Mouse (Mus musculus): Measurements from ENCODE around the gene Ccdc154. TPM values are rescaled to one million over a fixed set of nuclear protein-coding genes. Genes with fewer than 3 reads are reported as not detected.
"Not testable (repeated sequence)": the region's sequence is repeated elsewhere in the genome, so short reads cannot be mapped to it uniquely, and the experiment has no call there.

The Ccdc154 gene
- polyA plus RNA-seq (2017; shearing (Covaris generic)): not detected

DNA sequence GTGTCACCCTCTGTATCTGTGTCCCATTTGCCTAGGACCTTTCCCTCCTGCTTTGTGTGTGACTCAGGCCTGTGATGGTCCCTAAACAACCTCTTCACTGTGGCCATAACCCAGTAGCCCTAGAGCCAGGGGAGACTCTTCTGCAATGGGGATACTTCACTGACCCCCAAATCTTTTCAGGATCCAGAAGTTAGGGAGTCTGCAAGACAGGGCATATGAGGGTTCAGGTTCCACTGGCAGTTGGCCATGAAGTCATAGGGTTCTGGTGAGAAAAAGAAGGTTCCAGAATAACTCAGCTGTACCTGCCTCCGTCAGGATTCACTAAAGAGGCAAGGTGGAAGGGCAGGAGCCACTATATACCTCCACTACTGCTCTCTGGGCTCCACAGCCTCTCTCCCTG, at the start of gene Ccdc154:
Gene Ccdc154, plus strand, starts transcription at position 301 of the 400 bp plus-strand sequence.
- ATAC-seq: no peak

DNA sequence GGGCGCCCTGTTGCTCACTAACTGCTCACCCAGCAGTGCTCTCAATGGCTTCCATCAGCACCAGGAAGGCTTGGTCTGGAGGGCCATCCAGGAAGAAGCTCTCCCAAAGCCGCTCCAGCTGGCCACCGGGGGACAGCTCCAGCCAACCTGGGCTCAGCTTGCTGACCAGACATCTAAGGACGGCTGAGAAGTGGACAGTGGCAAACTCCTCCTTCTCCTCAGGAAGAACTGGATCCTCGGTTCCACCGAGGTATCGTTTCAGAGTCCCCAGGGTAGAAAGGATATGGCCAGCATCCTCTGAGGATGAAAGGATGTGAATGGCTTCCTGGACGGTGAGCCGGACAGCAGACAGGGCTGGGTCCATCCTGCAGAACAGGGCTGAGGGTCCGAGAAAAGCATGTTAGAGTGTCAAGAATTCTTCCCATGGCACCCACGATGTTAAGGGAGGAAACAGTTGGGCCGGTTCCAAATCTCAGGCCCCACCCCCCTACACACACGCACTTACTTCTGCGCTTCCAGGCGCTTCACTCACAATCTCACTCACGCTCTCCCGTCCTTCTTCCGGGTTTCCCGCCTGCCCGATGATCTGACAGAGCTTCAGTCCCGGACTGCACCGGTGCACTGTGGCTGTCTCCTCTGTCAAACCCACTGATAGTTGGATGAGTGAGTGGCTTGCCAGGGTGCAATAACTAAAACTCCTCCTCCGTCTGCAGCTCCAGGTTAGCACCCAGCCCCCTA, 47.2 kb upstream of the Ccdc154 start:
- peak; percentile 48 for ATAC-seq

- ATAC-seq: peak; percentile 86
These were observed 46.4 kb upstream of the Ccdc154 start, which contains the start of gene Telo2 for GRCm38 (mm10) chr17:25115664-25116432. Gene Telo2, minus strand, starts transcription at chr17:25115967.

DNA sequence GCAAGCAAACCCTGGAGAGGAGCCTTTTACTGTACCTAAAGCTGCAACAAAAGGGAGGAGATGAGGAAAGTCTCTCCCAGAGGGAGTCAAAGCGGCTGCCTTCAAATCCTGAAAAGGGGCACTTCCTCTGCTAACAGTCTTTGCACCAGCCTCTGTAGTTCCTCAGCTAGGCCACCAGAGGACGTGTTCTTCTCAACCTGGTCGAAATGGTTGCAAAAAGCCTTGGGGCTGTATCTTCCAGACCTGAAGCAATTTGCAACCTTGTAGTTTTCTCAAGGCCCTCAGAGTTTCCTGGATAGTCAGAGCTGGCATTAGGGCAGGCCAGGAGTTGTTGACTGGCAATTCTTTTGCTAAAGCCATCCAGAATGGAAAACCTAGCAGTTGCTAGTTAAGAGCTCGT, 45.0 kb upstream of the Ccdc154 start:
- no peak for ATAC-seq

DNA sequence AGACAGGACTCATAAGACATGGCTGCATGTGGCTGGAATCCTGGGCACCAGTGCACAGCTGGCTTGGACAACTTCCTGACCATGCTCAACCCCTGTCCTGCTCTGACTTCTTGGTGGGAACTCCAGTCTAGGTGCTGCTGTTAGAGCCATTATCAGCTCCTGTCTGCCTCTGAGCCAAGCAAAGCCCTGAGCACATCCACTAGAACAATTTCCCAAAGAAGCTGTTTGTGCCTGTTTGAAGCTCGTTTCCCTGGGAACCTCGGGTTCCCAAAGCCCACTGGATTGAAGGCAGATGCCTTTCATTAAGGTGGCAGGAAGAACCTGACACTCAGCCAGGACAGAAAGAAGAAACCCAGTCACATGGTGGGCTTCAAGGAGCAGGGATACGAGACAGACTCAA, 41.9 kb upstream of the Ccdc154 start, which contains the start of gene Ptx4:
Gene Ptx4, plus strand, starts transcription at position 355 of the 400 bp plus-strand sequence.
- ATAC-seq: no peak

GRCm38 (mm10) chr17:25123979-25124378, 38.3 kb upstream of the Ccdc154 start:
- peak; percentile 32 for ATAC-seq

GRCm38 (mm10) chr17:25125442-25126060, 36.7 kb upstream of the Ccdc154 start:
- ATAC-seq: not testable (repeated sequence)

GRCm38 (mm10) chr17:25127079-25127478, 35.2 kb upstream of the Ccdc154 start:
- no peak for ATAC-seq

DNA sequence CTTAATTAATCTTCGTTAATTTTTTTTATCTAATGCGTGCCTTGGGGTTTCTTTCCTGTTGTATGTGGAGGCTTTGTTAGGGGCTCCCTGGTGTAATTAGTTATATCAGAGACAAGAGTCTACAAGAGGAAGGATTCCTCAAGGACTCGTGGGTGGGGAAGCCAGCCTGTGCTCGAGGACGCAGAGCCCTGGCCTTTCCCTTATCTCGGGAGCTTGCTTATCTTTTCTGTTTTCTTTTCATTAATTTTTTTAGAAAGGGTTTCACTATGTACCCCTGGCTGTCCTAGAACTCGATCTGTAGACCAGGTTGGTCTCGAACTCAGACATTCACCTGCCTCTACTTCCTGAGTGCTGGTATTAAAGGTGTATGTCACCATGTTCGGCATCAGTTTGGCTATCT, 34.6 kb upstream of the Ccdc154 start:
- no peak for ATAC-seq

DNA sequence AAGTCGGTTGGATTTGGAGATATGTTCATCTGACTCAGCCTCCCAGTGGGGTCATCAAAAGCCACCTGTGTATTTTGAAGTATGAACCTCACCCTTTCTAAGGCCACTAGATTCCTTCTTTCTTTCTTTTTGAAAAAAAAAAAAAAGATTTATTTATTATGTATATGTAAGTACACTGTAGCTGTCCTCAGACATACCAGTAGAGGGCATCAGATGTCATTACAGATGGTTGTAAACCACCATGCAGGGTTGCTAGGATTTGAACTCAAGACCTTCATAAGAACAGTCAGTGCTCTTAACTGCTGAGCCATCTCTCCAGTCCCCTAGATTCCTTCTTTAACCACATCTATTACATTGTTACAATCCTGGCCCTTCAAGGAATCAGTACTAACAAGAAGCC, 32.2 kb upstream of the Ccdc154 start:
- no peak for ATAC-seq

- peak; percentile 98 for ATAC-seq
These were observed 29.0 kb upstream of the Ccdc154 start, which contains the start of gene Clcn7 for GRCm38 (mm10) chr17:25133275-25133698. Gene Clcn7, plus strand, starts transcription at chr17:25133391.

- no peak for ATAC-seq
These were observed 26.6 kb upstream of the Ccdc154 start for GRCm38 (mm10) chr17:25135622-25136021.

- ATAC-seq: no peak
These were observed 23.5 kb upstream of the Ccdc154 start for GRCm38 (mm10) chr17:25138803-25139202.

DNA sequence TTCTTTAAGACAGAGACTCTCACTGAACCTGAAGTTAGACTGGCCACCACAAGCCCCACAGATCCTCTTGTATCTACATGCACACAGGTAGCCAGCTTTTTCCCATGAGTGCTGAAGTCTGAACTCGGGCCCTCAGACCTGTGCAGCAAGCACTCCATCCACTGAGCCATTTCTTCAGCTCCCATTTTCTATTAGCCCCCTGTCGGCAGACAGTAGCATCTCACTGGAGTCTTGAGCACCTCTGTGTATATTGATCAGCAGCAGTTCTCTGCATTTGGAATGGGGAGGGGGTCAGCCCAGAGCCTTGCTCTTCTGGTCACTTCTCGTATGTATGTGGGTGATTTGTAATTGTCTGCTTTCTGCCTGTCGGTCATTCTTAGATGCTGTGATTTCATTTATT, 22.3 kb upstream of the Ccdc154 start:
- ATAC-seq: no peak

DNA sequence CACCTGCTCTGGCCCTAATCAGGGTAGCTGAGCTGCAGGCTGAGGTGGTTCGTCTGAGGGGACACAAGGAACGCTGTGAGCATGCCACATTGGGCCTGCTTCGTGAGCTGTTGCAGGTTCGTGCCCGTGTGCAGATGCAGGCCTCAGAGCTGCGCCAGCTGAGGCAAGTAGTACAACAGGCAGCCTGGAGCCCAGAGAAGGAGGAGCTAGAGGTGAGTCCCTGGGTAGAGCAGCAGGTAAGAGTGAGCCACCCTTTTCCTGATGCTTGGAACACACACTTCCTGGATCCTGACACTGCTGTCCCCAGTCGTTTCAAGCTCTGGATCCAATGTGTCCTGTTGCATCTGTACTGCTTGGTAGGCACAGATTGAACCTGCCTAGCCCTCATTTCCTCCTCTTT, 1.1 kb downstream of the Ccdc154 start:
- no peak for ATAC-seq

DNA sequence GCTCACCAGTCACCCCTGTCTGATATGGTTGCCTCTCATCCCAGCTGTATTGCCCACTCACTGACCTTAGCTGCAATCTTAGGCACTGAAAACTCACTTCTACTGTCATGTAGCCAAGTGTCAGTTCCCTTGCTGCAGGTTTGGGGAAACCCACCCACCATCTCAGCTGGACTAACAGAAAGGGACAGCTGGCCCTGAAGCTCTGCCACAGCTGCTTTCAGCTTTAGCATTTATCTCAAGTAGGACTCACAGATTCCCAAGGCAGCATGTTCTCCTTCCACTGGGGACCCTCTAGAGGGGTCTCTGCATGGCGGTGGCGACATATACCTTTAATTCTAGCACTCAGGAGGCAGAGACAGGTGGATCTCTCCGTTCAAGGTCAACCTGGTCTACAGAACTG, 2.5 kb downstream of the Ccdc154 start:
- ATAC-seq: no peak

DNA sequence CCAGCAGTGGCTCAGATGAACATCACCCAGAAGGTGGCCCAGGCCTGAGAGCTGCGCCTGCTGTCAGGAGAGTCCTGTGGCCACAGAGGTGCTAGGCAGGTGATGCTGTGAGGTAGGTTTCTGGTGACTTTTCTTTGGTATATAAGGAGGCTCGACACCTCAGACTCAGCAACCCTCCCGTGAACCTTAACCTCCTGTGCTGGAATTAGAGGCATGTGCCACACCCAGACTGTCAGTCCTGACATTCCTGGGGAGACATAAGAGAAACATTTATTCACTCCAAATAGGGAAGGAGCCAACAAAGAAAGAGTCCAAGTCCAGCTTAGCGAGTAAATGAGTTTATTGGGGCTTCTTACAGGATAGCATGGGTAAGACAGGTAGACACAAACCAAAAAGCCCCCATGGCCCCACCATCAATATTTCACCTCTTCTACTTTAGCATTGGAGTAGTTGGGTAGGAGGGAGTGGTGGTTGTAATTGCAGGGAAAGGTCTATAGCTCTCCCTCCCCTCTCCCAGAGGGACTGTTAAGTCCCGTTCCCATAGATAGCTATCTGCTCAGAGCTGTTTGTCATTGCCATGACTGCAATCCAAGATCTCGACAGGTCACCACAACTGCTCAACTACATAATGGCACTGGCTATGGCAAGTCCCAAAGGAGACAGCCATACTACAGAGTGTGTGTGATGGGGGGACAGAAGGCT, 3.9 kb downstream of the Ccdc154 start:
- no peak for ATAC-seq

- ATAC-seq: no peak
These were observed 7.4 kb downstream of the Ccdc154 start for GRCm38 (mm10) chr17:25169706-25170105.

GRCm38 (mm10) chr17:25172558-25172957, 10.3 kb downstream of the Ccdc154 start:
- no peak for ATAC-seq

DNA sequence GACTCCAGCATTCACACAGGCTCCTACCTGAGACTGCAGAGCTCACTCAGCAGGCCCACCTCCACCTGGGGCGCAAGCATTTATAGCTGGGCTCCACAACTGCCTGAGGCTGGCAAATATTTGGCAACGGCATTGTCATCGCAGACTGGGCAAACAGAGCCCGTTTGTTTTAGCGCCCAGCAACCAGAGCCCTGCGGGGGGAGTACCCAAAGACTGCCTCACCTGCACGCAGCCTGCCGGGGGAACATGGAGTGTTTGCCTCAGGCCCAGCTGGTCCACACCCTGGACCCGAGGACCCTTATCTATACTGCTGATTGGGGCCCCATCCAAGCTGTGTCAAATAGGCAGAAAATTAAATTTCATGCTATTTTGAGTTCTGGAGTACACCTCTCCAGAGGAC, 13.2 kb downstream of the Ccdc154 start, which contains the start of gene Gm38655:
Gene Gm38655, minus strand, starts transcription at position 61 of the 400 bp plus-strand sequence.
- no peak for ATAC-seq

DNA sequence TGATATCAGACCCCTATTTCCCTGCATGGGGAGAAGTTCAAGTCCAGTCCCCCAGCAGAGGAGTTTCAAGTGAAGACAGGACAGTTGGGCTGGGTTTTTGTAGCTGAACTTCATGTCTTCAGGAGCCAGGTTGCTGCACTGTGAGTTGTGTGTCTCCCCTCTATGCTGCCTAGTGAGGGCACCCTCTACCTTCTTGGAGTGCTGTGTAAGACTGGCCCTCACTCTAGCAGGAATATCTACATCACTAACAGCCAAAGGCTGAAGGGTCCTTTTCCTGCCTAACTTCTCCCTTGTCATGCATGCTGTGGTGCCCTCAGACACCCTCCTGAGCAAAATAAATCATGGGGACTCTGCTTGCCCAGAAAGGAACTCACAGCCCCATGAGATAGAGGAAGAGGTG, 21.0 kb downstream of the Ccdc154 start:
- ATAC-seq: no peak

DNA sequence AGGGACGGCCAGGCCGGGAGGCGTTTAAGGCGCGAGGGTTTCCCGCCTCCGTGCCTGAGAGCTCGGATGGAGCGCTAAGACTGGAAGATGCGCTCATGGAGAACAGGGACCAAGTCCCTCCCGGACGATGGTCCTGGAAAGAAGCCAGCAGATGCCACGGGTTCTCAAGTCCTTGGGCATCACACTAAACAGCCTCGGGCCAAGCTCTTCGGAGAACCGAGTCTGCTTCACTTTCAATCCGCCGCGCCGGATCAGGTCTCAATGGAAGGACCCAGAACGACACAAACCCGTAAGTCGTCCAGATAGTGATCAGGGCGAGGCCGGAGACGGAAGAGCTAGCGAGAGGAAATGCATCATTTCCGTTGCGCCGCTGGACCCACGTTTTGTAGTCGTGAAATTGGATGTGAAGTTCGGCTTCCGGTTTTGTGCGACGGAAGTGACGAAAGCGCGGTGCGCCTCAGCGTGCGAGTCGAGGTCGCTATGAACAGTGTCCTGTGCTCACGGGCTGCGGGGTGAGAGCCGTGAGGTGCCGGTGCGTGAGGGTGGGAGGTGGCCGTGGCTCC, 21.9 kb downstream of the Ccdc154 start, which contains the start of gene BC003965:
Gene BC003965, plus strand, starts transcription at position 426 of the 563 bp plus-strand sequence.
- peak; percentile 91 for ATAC-seq
